ENCODE assay signal across 21 mouse cellular contexts in genomic region chr4:147888237-147888636, GRCm38 (mm10).
"Had no signal": no experiment of that assay in that cellular context is flagged by ENCODE, and none has a peak within 500 bp of the region (broad histone marks: within the 10 kb centered on the region; RNA-seq: fewer than 3 reads in every experiment).

No protein-coding gene starts in this region.

- H3K4me1 ChIP-seq: hindbrain, embryonic 13.5 days; hindbrain, embryonic 15.5 days; intestine, embryonic 15.5 days; limb, embryonic 10.5 days; limb, embryonic 12.5 days; liver, embryonic 13.5 days; liver, embryonic 15.5 days had no signal

- ATAC-seq: inflammation-experienced regulatory T-cells, adult 6 months; intestine, embryonic 15.5 days; intestine, postnatal 0 days had no signal

- H3K9ac ChIP-seq: heart, embryonic 13.5 days; heart, embryonic 15.5 days; hindbrain, embryonic 13.5 days; hindbrain, embryonic 15.5 days; intestine, embryonic 15.5 days; limb, embryonic 12.5 days; liver, embryonic 13.5 days; liver, embryonic 15.5 days had no signal

- DNase-seq: gastrocnemius, postnatal 14 days; gastrocnemius, postnatal 36 days; heart, postnatal 14 days; heart, postnatal 36 days; kidney, adult 18-20 months; kidney, adult 8-10 months; kidney, postnatal 10 days; kidney, postnatal 36 days; liver; liver, embryonic 13.5 days had no signal

- H3K9me3 ChIP-seq: heart, embryonic 13.5 days; heart, embryonic 15.5 days; hindbrain, embryonic 13.5 days; hindbrain, embryonic 15.5 days; intestine, embryonic 15.5 days; limb, embryonic 10.5 days; limb, embryonic 12.5 days; liver, embryonic 13.5 days; liver, embryonic 15.5 days had no signal

- H3K27ac ChIP-seq: heart, embryonic 13.5 days; heart, embryonic 15.5 days; hindbrain, embryonic 13.5 days; hindbrain, embryonic 15.5 days; intestine, embryonic 15.5 days; left cerebral cortex, adult 2 months; limb, embryonic 10.5 days; limb, embryonic 12.5 days; liver, embryonic 13.5 days; liver, embryonic 15.5 days had no signal

- H3K27me3 ChIP-seq: heart, embryonic 13.5 days; heart, embryonic 15.5 days; hindbrain, embryonic 13.5 days; hindbrain, embryonic 15.5 days; intestine, embryonic 15.5 days; limb, embryonic 12.5 days; liver, embryonic 13.5 days; liver, embryonic 15.5 days had no signal

- H3K4me3 ChIP-seq: heart, embryonic 13.5 days; heart, embryonic 15.5 days; hindbrain, embryonic 13.5 days; hindbrain, embryonic 15.5 days; intestine, embryonic 15.5 days; left cerebral cortex, adult 2 months; limb, embryonic 10.5 days; limb, embryonic 12.5 days; liver, embryonic 13.5 days; liver, embryonic 15.5 days had no signal
